Mouse (Mus musculus): ENCODE measurements around the gene Lemd2. TPM values are rescaled to one million over a fixed set of nuclear protein-coding genes. Genes with fewer than 3 reads are reported as not detected.

The Lemd2 gene
- polyA plus RNA-seq, 1 experiment from 2014 or later: 7.7 TPM

- ATAC-seq (ENCODE audit: extremely low read depth, insufficient number of reproducible peaks, low FRiP score, low TSS enrichment): no peak
- Histone ChIP-seq H3K36me3 (no peaks in the 10 kb centered on the region), H3K9ac (no peak overlapping the region), H3K4me2 (no peak overlapping the region), H3K4me3 (no peak overlapping the region), H3K9me3 (no peaks in the 10 kb centered on the region), H3K27me3 (replicated peaks) (peaks cover 6% of the 10 kb centered on the region; the same call in 1 of the 2 replicates), H3K4me1 (peaks cover 55% of the 10 kb centered on the region), H3K27ac (replicated peaks) (no peak overlapping the region)
- 67% methylated on average over 6 of the region's 6 CpGs for WGBS
These were observed 49.4 kb downstream of the Lemd2 start for GRCm38 (mm10) chr17:27154881-27155280.

- no peaks in the 10 kb centered on the region for H3K36me3 ChIP-seq
- H3K4me2 ChIP-seq: no peak overlapping the region
- peak overlapping the region; percentile 70 for H3K27ac ChIP-seq (replicated peaks)
- H3K27me3 ChIP-seq (replicated peaks): peaks cover 13% of the 10 kb centered on the region; the same call in 1 of the 2 replicates
- 82% methylated on average over 14 of the region's 14 CpGs for WGBS
- H3K4me3 ChIP-seq: no peak overlapping the region
- H3K9me3 ChIP-seq: no peaks in the 10 kb centered on the region
- peak overlapping the region; percentile 11; the same call in 1 of the 2 replicates for H3K9ac ChIP-seq
- peaks cover 55% of the 10 kb centered on the region for H3K4me1 ChIP-seq
- no peak for ATAC-seq (ENCODE audit: extremely low read depth, insufficient number of reproducible peaks, low FRiP score, low TSS enrichment)
These were observed 50.0 kb downstream of the Lemd2 start for GRCm38 (mm10) chr17:27154256-27154655.

DNA sequence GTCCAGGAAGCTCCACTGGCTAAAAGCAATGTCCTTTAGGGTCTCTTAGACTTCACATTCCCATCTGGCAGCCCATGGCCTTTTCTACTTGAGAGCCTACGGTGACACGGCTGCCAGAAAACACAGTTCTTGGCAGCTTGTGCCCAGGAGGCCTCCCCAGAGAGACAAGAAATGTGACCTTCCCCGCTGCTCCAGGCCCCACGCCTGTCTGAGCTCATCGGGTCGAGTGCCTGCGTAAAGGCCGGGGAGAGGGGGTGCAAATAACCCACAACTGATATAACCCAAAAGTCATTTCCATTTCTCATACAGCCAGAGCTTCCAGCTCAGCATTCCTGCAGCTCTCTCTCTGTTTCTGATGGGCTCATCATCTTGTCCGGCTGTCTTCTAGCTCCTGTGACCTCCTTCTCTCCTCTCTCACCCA lies 50.5 kb downstream of the Lemd2 start:
- Histone ChIP-seq H3K27ac (replicated peaks) (peak overlapping the region; percentile 70), H3K4me3 (no peak overlapping the region), H3K9me3 (no peaks in the 10 kb centered on the region), H3K36me3 (no peaks in the 10 kb centered on the region), H3K9ac (peak overlapping the region; percentile 19), H3K4me2 (no peak overlapping the region), H3K27me3 (replicated peaks) (peaks cover 17% of the 10 kb centered on the region), H3K4me1 (peaks cover 55% of the 10 kb centered on the region)
- ATAC-seq (ENCODE audit: extremely low read depth, insufficient number of reproducible peaks, low FRiP score, low TSS enrichment): no peak
- WGBS: 35% methylated on average over 9 of the region's 9 CpGs

GRCm38 (mm10) chr17:27152976-27153723 lies 51.1 kb downstream of the Lemd2 start:
- Histone ChIP-seq H3K27ac (replicated peaks) (peak overlapping the region; percentile 70), H3K36me3 (no peaks in the 10 kb centered on the region), H3K9ac (peak overlapping the region; percentile 19; the same call in 1 of the 2 replicates), H3K4me2 (no peak overlapping the region), H3K9me3 (no peaks in the 10 kb centered on the region), H3K4me1 (peaks cover 50% of the 10 kb centered on the region), H3K4me3 (no peak overlapping the region), H3K27me3 (replicated peaks) (peaks cover 24% of the 10 kb centered on the region)
- no peak for ATAC-seq (ENCODE audit: extremely low read depth, insufficient number of reproducible peaks, low FRiP score, low TSS enrichment)
- 43% methylated on average over 8 of the region's 8 CpGs for WGBS

GRCm38 (mm10) chr17:27151411-27151810 lies 52.9 kb downstream of the Lemd2 start:
- no peak overlapping the region for H3K27ac ChIP-seq (replicated peaks)
- no peaks in the 10 kb centered on the region for H3K36me3 ChIP-seq
- H3K9ac ChIP-seq: no peak overlapping the region
- no peak overlapping the region for H3K4me2 ChIP-seq
- no peak overlapping the region for H3K4me3 ChIP-seq
- no peaks in the 10 kb centered on the region for H3K9me3 ChIP-seq
- H3K4me1 ChIP-seq: peaks cover 46% of the 10 kb centered on the region
- H3K27me3 ChIP-seq (replicated peaks): peaks cover 34% of the 10 kb centered on the region
- 65% methylated on average over 8 of the region's 8 CpGs for WGBS
- no peak for ATAC-seq (ENCODE audit: extremely low read depth, insufficient number of reproducible peaks, low FRiP score, low TSS enrichment)

- Histone ChIP-seq H3K27me3 (replicated peaks) (peaks cover 39% of the 10 kb centered on the region), H3K9me3 (no peaks in the 10 kb centered on the region), H3K27ac (replicated peaks) (no peak overlapping the region), H3K4me2 (no peak overlapping the region), H3K36me3 (no peaks in the 10 kb centered on the region), H3K4me1 (peaks cover 46% of the 10 kb centered on the region), H3K4me3 (no peak overlapping the region), H3K9ac (no peak overlapping the region)
- ATAC-seq (ENCODE audit: extremely low read depth, insufficient number of reproducible peaks, low FRiP score, low TSS enrichment): no peak
- 46% methylated on average over 7 of the region's 7 CpGs for WGBS
These were observed 53.4 kb downstream of the Lemd2 start for GRCm38 (mm10) chr17:27150871-27151270.

GRCm38 (mm10) chr17:27146323-27146923 lies 57.8 kb downstream of the Lemd2 start:
- Histone ChIP-seq H3K27ac (replicated peaks) (no peak overlapping the region), H3K4me1 (peaks cover 21% of the 10 kb centered on the region), H3K9me3 (no peaks in the 10 kb centered on the region), H3K27me3 (replicated peaks) (peaks cover 59% of the 10 kb centered on the region), H3K4me3 (no peak overlapping the region), H3K4me2 (0 out of 2 replicates have a peak overlapping the region, but pooled peaks have one; percentile 22), H3K36me3 (no peaks in the 10 kb centered on the region), H3K9ac (no peak overlapping the region)
- ATAC-seq (ENCODE audit: extremely low read depth, insufficient number of reproducible peaks, low FRiP score, low TSS enrichment): no peak
- WGBS: 12% methylated on average over 7 of the region's 8 CpGs

DNA sequence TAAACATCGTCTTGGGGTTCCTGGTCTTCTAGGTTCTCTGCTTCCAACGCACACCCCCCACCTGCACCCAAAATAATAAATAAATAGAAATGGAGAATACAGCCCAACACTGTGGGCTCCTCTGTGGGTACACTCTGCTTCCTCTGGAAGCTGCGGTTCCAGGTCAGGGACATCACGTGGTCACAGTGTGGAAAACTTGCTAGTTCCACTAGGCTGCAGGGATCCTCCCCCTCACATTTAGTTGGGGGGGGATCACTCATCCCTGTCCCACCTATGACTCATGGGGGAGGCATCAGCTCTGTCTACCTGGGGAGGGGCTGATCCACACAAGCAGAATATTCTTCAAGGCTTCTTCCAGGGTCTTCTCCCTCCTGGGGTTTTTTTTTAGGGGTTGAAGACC lies 60.1 kb downstream of the Lemd2 start:
- no peak overlapping the region for H3K9ac ChIP-seq
- H3K27ac ChIP-seq (replicated peaks): no peak overlapping the region
- no peak overlapping the region for H3K4me3 ChIP-seq
- H3K27me3 ChIP-seq (replicated peaks): peaks cover 55% of the 10 kb centered on the region
- no peak for ATAC-seq (ENCODE audit: extremely low read depth, insufficient number of reproducible peaks, low FRiP score, low TSS enrichment)
- H3K36me3 ChIP-seq: no peaks in the 10 kb centered on the region
- H3K4me2 ChIP-seq: no peak overlapping the region
- H3K9me3 ChIP-seq: no peaks in the 10 kb centered on the region
- 73% methylated on average over 4 of the region's 4 CpGs for WGBS
- H3K4me1 ChIP-seq: peaks cover 16% of the 10 kb centered on the region

- no peak overlapping the region for H3K27ac ChIP-seq (replicated peaks)
- peaks cover 16% of the 10 kb centered on the region for H3K4me1 ChIP-seq
- H3K4me2 ChIP-seq: 0 out of 2 replicates have a peak overlapping the region, but pooled peaks have one; percentile 4
- H3K36me3 ChIP-seq: no peaks in the 10 kb centered on the region
- no peak overlapping the region for H3K4me3 ChIP-seq
- peaks cover 40% of the 10 kb centered on the region for H3K27me3 ChIP-seq (replicated peaks)
- H3K9ac ChIP-seq: no peak overlapping the region
- WGBS: 35% methylated on average over 10 of the region's 10 CpGs
- ATAC-seq (ENCODE audit: extremely low read depth, insufficient number of reproducible peaks, low FRiP score, low TSS enrichment): no peak
- no peaks in the 10 kb centered on the region for H3K9me3 ChIP-seq
These were observed 62.3 kb downstream of the Lemd2 start for GRCm38 (mm10) chr17:27141971-27142450.

- Histone ChIP-seq H3K4me1 (peaks cover 5% of the 10 kb centered on the region; the same call in 1 of the 2 replicates), H3K9ac (no peak overlapping the region), H3K27ac (replicated peaks) (no peak overlapping the region), H3K9me3 (no peaks in the 10 kb centered on the region), H3K36me3 (no peaks in the 10 kb centered on the region), H3K4me3 (no peak overlapping the region), H3K4me2 (no peak overlapping the region), H3K27me3 (replicated peaks) (peaks cover 26% of the 10 kb centered on the region)
- 44% methylated on average over 9 of the region's 9 CpGs for WGBS
- no peak for ATAC-seq (ENCODE audit: extremely low read depth, insufficient number of reproducible peaks, low FRiP score, low TSS enrichment)
These were observed 64.0 kb downstream of the Lemd2 start for GRCm38 (mm10) chr17:27140262-27140661.

All from heart, embryonic 13.5 days (tissue).